Mouse (Mus musculus): ENCODE results near the gene Olfr427. TPM values are rescaled to one million over a fixed set of nuclear protein-coding genes. Genes with fewer than 3 reads are reported as not detected.

Olfr427 gene
- polyA plus RNA-seq, 1 experiment from 2014 or later, result not detected

DNA sequence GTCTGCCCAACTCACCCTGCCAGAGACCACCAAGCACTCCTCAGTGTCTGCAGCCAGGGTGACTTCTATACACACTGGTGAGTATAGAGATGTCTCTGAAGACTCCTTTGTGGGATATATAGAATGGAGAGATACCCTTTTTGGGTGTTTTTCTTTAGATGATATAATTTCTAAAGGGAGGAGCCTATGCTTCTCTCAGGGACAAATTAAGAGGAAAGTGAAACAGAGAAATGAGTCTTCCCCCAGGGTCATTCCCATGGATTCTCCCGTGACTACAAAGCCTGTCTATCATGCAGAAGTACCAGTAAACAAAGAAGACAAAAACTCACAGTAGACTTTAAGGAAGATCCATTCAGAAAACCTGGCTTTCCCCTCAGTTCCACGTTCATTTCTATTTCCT, 24.4 kb downstream of the Olfr427 start, which contains the start of gene Olfr231:
TSS of gene Olfr231 (minus strand) at position 101 of the 400 bp plus-strand sequence.
- H3K27me3 ChIP-seq (ENCODE audit: control insufficient read depth, insufficient read depth, low read length), result no peaks in the 10 kb centered on the region
- H3K9me3 ChIP-seq (ENCODE audit: control insufficient read depth, low read length), result no peaks in the 10 kb centered on the region
- ATAC-seq (ENCODE audit: low FRiP score, low TSS enrichment), result no peak
- no peaks in the 10 kb centered on the region for H3K36me3 ChIP-seq (ENCODE audit: control insufficient read depth, insufficient read depth, low read length)
- H3K27ac ChIP-seq (replicated peaks), result no peak within 1 kb of the TSS
- DNase-seq (ENCODE audit: low spot score), result no peak
- H3K9ac ChIP-seq (ENCODE audit: low read length), result no peak within 1 kb of the TSS
- H3K4me3 ChIP-seq (ENCODE audit: low read depth, low read length), result no peak within 1 kb of the TSS
- WGBS, result 49% methylated on average over 2 of the region's 2 CpGs
- no peak within 1 kb of the TSS for H3K4me2 ChIP-seq (replicated peaks; ENCODE audit: low read depth)
- TF ChIP-seq EP300 (optimal IDR thresholded peaks at IDR 0.05) (no peak), CTCF (IDR thresholded peaks at IDR 0.05; ENCODE audit: low read depth) (no peak)
- no peaks in the 10 kb centered on the region for H3K4me1 ChIP-seq (replicated peaks; ENCODE audit: control insufficient read depth, insufficient read depth)

DNA sequence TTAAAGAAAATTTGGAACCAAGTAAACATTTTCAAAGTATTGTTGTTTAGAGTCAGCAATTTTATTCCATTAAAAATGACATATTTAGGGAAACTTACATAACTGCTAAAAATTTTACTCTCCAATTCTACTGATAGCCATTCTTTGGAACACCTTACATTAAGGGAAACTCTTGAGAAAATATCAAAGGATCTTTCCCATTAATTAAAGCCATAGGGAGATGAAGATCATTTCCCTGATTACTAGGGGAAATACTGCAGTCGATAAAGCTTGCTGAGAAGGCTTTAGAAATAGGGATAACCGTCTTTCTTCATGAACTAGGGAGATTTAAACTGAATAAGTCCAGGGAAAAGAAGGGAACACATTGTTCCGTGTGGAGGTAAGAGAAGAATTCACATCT, 34.5 kb downstream of the Olfr427 start, which contains the start of gene Olfr424:
TSS of gene Olfr424 (plus strand) at position 301 of the 400 bp plus-strand sequence.
- Histone ChIP-seq H3K4me3 (ENCODE audit: low read depth, low read length) (no peak within 1 kb of the TSS), H3K4me2 (replicated peaks; ENCODE audit: low read depth) (no peak within 1 kb of the TSS), H3K36me3 (ENCODE audit: control insufficient read depth, insufficient read depth, low read length) (no peaks in the 10 kb centered on the region), H3K9me3 (ENCODE audit: control insufficient read depth, low read length) (no peaks in the 10 kb centered on the region), H3K27ac (replicated peaks) (no peak within 1 kb of the TSS), H3K27me3 (ENCODE audit: control insufficient read depth, insufficient read depth, low read length) (no peaks in the 10 kb centered on the region), H3K9ac (ENCODE audit: low read length) (no peak within 1 kb of the TSS), H3K4me1 (replicated peaks; ENCODE audit: control insufficient read depth, insufficient read depth) (no peaks in the 10 kb centered on the region)
- no peak for ATAC-seq (ENCODE audit: low FRiP score, low TSS enrichment)
- WGBS, result 71% methylated on average over 3 of the region's 3 CpGs
- TF ChIP-seq CTCF (IDR thresholded peaks at IDR 0.05; ENCODE audit: low read depth), result no peak
- TF ChIP-seq EP300 (optimal IDR thresholded peaks at IDR 0.05), result no peak
- DNase-seq (ENCODE audit: low spot score), result no peak

DNA sequence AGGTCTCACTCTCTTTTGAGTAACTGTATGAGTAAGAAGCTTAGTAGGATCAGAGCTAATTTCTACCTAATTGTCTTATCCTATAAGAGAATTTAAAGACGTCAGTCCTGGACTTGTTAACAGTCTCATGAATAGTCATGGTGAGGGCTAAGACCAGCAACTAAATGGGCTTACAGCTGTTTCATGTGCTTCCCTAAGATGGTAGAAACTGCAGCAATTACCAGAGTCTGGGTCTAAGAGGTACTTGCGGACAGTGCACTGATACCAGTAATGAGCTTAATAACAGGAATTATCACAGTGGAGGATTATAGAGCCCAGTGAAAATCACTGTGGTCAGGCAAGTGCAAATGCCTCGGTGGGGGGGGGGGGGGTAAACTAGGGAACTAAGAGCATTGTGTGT, 35.3 kb downstream of the Olfr427 start:
- DNase-seq (ENCODE audit: low spot score), result no peak
- no peak for ATAC-seq (ENCODE audit: low FRiP score, low TSS enrichment)
- Histone ChIP-seq H3K4me2 (replicated peaks; ENCODE audit: low read depth) (no peak overlapping the region), H3K4me3 (ENCODE audit: low read depth, low read length) (no peak overlapping the region), H3K27me3 (ENCODE audit: control insufficient read depth, insufficient read depth, low read length) (no peaks in the 10 kb centered on the region), H3K9ac (ENCODE audit: low read length) (no peak overlapping the region), H3K9me3 (ENCODE audit: control insufficient read depth, low read length) (no peaks in the 10 kb centered on the region), H3K36me3 (ENCODE audit: control insufficient read depth, insufficient read depth, low read length) (no peaks in the 10 kb centered on the region), H3K4me1 (replicated peaks; ENCODE audit: control insufficient read depth, insufficient read depth) (no peaks in the 10 kb centered on the region), H3K27ac (replicated peaks) (no peak overlapping the region)
- TF ChIP-seq EP300 (optimal IDR thresholded peaks at IDR 0.05) (no peak), CTCF (IDR thresholded peaks at IDR 0.05; ENCODE audit: low read depth) (no peak)
- 71% methylated on average over 3 of the region's 3 CpGs for WGBS

DNA sequence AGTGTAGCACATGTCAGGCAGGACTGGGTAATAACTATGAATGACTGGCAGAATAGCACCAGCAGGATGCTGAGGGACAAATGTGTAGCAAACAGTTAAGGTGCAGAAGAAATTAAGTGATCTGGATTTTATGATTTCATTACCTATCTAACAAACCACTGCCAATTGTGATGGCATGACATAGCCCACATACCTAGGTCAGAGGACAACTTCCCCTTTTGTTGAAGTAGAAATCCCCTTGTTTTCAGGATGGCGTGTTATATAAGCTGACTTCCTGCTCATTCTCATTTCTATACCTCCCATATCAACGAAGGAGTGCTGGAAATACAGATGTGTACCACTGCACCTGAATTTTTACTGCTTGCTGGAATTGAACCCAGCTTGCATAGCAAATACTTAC, 44.7 kb downstream of the Olfr427 start:
- Histone ChIP-seq H3K4me1 (replicated peaks; ENCODE audit: control insufficient read depth, insufficient read depth) (no peaks in the 10 kb centered on the region), H3K27ac (replicated peaks) (no peak overlapping the region), H3K27me3 (ENCODE audit: control insufficient read depth, insufficient read depth, low read length) (no peaks in the 10 kb centered on the region), H3K36me3 (ENCODE audit: control insufficient read depth, insufficient read depth, low read length) (no peaks in the 10 kb centered on the region), H3K4me2 (replicated peaks; ENCODE audit: low read depth) (no peak overlapping the region), H3K9me3 (ENCODE audit: control insufficient read depth, low read length) (no peaks in the 10 kb centered on the region), H3K9ac (ENCODE audit: low read length) (no peak overlapping the region), H3K4me3 (ENCODE audit: low read depth, low read length) (no peak overlapping the region)
- no peak for TF ChIP-seq EP300 (optimal IDR thresholded peaks at IDR 0.05)
- TF ChIP-seq CTCF (IDR thresholded peaks at IDR 0.05; ENCODE audit: low read depth), result no peak
- DNase-seq (ENCODE audit: low spot score), result no peak
- 71% methylated on average over 2 of the region's 2 CpGs for WGBS
- no peak for ATAC-seq (ENCODE audit: low FRiP score, low TSS enrichment)

DNA sequence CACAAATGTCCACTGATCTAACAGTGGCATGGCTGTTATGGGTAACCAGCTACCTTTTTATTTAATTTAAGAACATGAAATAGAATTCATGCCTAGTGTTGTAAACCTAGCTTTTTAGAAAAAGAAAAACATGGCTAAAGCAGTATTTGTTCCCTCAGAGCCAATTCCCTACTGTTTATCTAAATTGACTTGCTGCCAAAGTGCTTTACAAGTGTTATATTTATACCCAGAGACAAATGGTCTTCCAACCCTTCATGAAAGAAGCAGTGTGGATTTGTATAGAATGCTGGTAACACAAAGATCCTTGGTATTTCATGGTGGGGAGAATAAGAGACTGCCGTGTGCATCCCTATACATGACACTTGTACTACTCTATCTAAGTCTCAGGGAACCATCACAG, 50.0 kb downstream of the Olfr427 start:
- Histone ChIP-seq H3K4me2 (replicated peaks; ENCODE audit: low read depth) (no peak overlapping the region), H3K4me1 (replicated peaks; ENCODE audit: control insufficient read depth, insufficient read depth) (no peaks in the 10 kb centered on the region), H3K4me3 (ENCODE audit: low read depth, low read length) (no peak overlapping the region), H3K9me3 (ENCODE audit: control insufficient read depth, low read length) (no peaks in the 10 kb centered on the region), H3K27ac (replicated peaks) (no peak overlapping the region), H3K9ac (ENCODE audit: low read length) (no peak overlapping the region), H3K36me3 (ENCODE audit: control insufficient read depth, insufficient read depth, low read length) (no peaks in the 10 kb centered on the region), H3K27me3 (ENCODE audit: control insufficient read depth, insufficient read depth, low read length) (no peaks in the 10 kb centered on the region)
- ATAC-seq (ENCODE audit: low FRiP score, low TSS enrichment) (no peak), DNase-seq (ENCODE audit: low spot score) (no peak)
- WGBS, result 73% methylated on average over 1 of the region's 1 CpGs
- TF ChIP-seq CTCF (IDR thresholded peaks at IDR 0.05; ENCODE audit: low read depth), result no peak
- TF ChIP-seq EP300 (optimal IDR thresholded peaks at IDR 0.05), result no peak

DNA sequence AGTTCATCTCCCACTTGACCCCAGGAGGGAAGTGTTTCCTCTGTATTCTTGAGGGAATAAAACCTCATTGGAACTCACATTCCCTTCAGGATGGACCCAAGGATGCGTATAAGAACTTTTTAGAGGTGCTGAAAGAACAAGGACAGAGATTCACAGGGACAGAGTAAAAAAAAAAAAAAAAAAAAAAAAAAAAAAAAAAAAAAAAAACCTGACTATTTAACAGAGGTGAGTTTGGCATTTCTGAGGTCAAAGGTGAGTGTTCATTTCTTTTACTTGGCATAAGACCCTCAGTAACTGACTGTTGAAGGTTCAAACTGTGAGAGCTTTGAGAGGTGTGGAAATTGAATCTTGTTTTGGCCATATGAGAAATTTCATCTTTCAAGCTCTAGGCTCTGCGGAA, 52.6 kb downstream of the Olfr427 start:
- 91% methylated on average over 2 of the region's 2 CpGs for WGBS
- H3K4me3 ChIP-seq (ENCODE audit: low read depth, low read length), result no peak overlapping the region
- no peaks in the 10 kb centered on the region for H3K36me3 ChIP-seq (ENCODE audit: control insufficient read depth, insufficient read depth, low read length)
- TF ChIP-seq EP300 (optimal IDR thresholded peaks at IDR 0.05) (no peak), CTCF (IDR thresholded peaks at IDR 0.05; ENCODE audit: low read depth) (no peak)
- H3K27me3 ChIP-seq (ENCODE audit: control insufficient read depth, insufficient read depth, low read length), result no peaks in the 10 kb centered on the region
- no peak for ATAC-seq (ENCODE audit: low FRiP score, low TSS enrichment)
- no peaks in the 10 kb centered on the region for H3K9me3 ChIP-seq (ENCODE audit: control insufficient read depth, low read length)
- H3K4me2 ChIP-seq (replicated peaks; ENCODE audit: low read depth), result no peak overlapping the region
- H3K4me1 ChIP-seq (replicated peaks; ENCODE audit: control insufficient read depth, insufficient read depth), result no peaks in the 10 kb centered on the region
- DNase-seq (ENCODE audit: low spot score), result no peak
- H3K9ac ChIP-seq (ENCODE audit: low read length), result no peak overlapping the region
- no peak overlapping the region for H3K27ac ChIP-seq (replicated peaks)

Other genes starting within 250 kb of the Olfr427 start
- gene Ifi211, start 183.8 kb upstream of the Olfr427 start, polyA plus RNA-seq (2015; fragmentation: Nextera tagmentation; extraction: Ambion mirVana), result 1.4 TPM in 2 replicates
- gene Mndal, start 154.4 kb upstream of the Olfr427 start, polyA plus RNA-seq (2015; fragmentation: Nextera tagmentation; extraction: Ambion mirVana), result 3.8 and 4.0 TPM in 2 replicates
- 1.6 and 2.0 TPM in 2 replicates for gene Ifi203, start 154.2 kb upstream of the Olfr427 start, polyA plus RNA-seq (2015; fragmentation: Nextera tagmentation; extraction: Ambion mirVana)
- 0.19 and 0.51 TPM in 2 replicates for gene Ifi202b, start 114.1 kb upstream of the Olfr427 start, polyA plus RNA-seq (2015; fragmentation: Nextera tagmentation; extraction: Ambion mirVana)
- 0.33 and 0.50 TPM in 2 replicates for gene Ifi205, start 65.1 kb upstream of the Olfr427 start, polyA plus RNA-seq (2015; fragmentation: Nextera tagmentation; extraction: Ambion mirVana)
- gene Olfr433, start 56.2 kb upstream of the Olfr427 start, polyA plus RNA-seq (2015; fragmentation: Nextera tagmentation; extraction: Ambion mirVana), result not detected in 2 replicates
- gene Olfr432, start 47.7 kb upstream of the Olfr427 start, polyA plus RNA-seq (2015; fragmentation: Nextera tagmentation; extraction: Ambion mirVana), result not detected in 2 replicates
- gene Olfr430, start 30.3 kb upstream of the Olfr427 start, polyA plus RNA-seq (2015; fragmentation: Nextera tagmentation; extraction: Ambion mirVana), result not detected in 2 replicates
- not detected in 2 replicates for gene Olfr429, start 12.6 kb upstream of the Olfr427 start, polyA plus RNA-seq (2015; fragmentation: Nextera tagmentation; extraction: Ambion mirVana)
- gene Olfr231, start 24.3 kb downstream of the Olfr427 start, polyA plus RNA-seq (2015; fragmentation: Nextera tagmentation; extraction: Ambion mirVana), result not detected in 2 replicates
- 0.11 TPM in 1 of 2 replicates, not detected in the other for gene Olfr424, start 34.6 kb downstream of the Olfr427 start, polyA plus RNA-seq (2015; fragmentation: Nextera tagmentation; extraction: Ambion mirVana)
- gene Olfr420, start 58.7 kb downstream of the Olfr427 start, polyA plus RNA-seq (2015; fragmentation: Nextera tagmentation; extraction: Ambion mirVana), result not detected in 2 replicates
- 0.02 TPM in 2 replicates for gene Spta1, start 75.9 kb downstream of the Olfr427 start, polyA plus RNA-seq (2015; fragmentation: Nextera tagmentation; extraction: Ambion mirVana)
- gene Olfr419, start 155.2 kb downstream of the Olfr427 start, polyA plus RNA-seq (2015; fragmentation: Nextera tagmentation; extraction: Ambion mirVana), result not detected in 2 replicates
- not detected in 2 replicates for gene Mptx1, start 233.6 kb downstream of the Olfr427 start, polyA plus RNA-seq (2015; fragmentation: Nextera tagmentation; extraction: Ambion mirVana)